Mouse (Mus musculus): ENCODE data around the gene Nav2. TPM values are rescaled to one million over a fixed set of nuclear protein-coding genes. Genes with fewer than 3 reads are reported as not detected.
A peak's percentile ranks its signal among the peaks of the same experiment; 100 is the strongest.

The Nav2 gene
- polyA plus RNA-seq, 1 experiment from 2014 or later: 4.1 TPM

DNA sequence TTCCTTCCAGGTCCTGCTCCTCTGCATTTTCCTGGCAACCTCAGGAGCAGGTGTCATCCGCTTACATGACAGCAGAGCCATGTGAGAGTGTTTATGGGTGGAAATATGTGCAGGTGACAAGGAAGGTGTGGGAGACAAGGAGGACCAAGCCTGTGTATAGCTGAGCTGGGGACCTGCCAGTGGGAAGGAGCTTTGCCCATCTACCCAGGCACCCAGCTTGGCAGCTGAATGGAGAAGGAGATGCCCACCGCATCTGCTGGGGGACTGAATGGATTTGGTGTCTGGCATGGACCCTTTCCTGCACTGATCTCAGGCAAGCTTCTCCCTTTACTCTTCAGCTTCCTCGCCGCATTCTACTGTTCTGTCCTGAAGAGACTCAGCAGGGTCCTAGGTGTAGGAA lies 13.0 kb upstream of the Nav2 start:
- Histone ChIP-seq H3K36me3 (ENCODE audit: control insufficient read depth, insufficient read depth) (no peaks in the 10 kb centered on the region), H3K4me3 (ENCODE audit: low read depth, low read length) (no peak overlapping the region), H3K9me3 (replicated peaks; ENCODE audit: control insufficient read depth, low read length) (no peaks in the 10 kb centered on the region), H3K9ac (ENCODE audit: low read depth, low read length) (no peak overlapping the region), H3K27me3 (ENCODE audit: control insufficient read depth, insufficient read depth, low read depth, low read length) (peaks cover 6% of the 10 kb centered on the region), H3K4me1 (ENCODE audit: control insufficient read depth, low read depth, low read length) (no peaks in the 10 kb centered on the region), H3K27ac (ENCODE audit: low read length) (no peak overlapping the region), H3K4me2 (ENCODE audit: low read depth, low read length) (no peak overlapping the region)
- WGBS (ENCODE audit: insufficient replicate concordance): 69% methylated on average over 4 of the region's 4 CpGs
- ATAC-seq (ENCODE audit: low read depth): no peak

DNA sequence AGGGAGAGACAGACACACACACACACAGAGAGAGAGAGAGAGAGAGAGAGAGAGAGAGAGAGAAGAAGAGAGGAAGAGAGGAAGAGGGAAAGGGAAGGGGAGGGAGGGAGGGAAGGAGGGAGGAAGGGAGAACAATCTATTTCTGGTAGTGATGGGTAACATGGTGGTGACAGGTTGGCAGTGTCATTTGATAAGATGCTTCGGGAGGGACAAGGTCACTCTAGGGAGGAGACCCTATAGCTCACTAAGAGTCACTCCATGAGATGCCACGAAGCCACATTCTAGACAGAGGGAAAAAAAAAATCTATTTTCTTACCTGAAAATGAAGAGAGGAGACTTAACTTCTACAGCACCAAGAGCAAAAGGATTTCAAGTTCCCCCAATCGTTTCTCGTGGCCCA lies 12.5 kb upstream of the Nav2 start:
- no peak overlapping the region for H3K9ac ChIP-seq (ENCODE audit: low read depth, low read length)
- H3K4me2 ChIP-seq (ENCODE audit: low read depth, low read length): no peak overlapping the region
- no peaks in the 10 kb centered on the region for H3K4me1 ChIP-seq (ENCODE audit: control insufficient read depth, low read depth, low read length)
- H3K4me3 ChIP-seq (ENCODE audit: low read depth, low read length): no peak overlapping the region
- no peaks in the 10 kb centered on the region for H3K36me3 ChIP-seq (ENCODE audit: control insufficient read depth, insufficient read depth)
- H3K9me3 ChIP-seq (replicated peaks; ENCODE audit: control insufficient read depth, low read length): no peaks in the 10 kb centered on the region
- peaks cover 6% of the 10 kb centered on the region for H3K27me3 ChIP-seq (ENCODE audit: control insufficient read depth, insufficient read depth, low read depth, low read length)
- H3K27ac ChIP-seq (ENCODE audit: low read length): no peak overlapping the region
- no peak for ATAC-seq (ENCODE audit: low read depth)
- WGBS (ENCODE audit: insufficient replicate concordance): 58% methylated on average over 4 of the region's 4 CpGs

DNA sequence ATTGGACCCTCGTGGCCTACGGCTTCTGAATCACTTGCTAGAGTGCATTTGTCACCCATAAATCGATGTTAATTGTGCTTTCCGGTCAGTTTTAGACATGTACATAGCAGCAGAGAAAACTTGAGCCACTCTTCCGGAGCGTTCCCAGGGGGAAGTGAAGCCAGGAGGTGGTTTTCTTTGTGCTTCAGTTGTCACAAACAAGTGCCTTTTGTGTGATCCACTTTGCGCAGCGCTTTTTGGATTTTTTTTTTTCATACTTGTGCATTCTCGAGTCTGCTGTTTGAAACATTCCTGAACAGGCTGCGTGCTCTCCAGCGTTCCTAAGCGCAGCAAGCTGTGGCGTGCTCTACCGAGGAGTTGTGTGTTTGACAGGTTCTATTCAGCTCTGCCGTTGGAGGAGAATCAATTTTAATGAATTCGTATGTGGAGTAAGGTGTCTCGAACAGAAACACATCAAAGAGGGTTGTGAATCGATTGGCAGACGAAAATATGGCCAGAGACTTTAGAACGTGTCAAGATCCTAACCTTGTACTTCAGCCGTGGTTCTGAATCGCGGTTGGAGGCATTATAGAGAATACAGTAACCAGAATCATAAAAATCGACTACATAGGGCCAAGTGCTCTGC lies 10.9 kb upstream of the Nav2 start:
- 51% methylated on average over 24 of the region's 24 CpGs for WGBS (ENCODE audit: insufficient replicate concordance)
- Histone ChIP-seq H3K4me2 (ENCODE audit: low read depth, low read length) (no peak overlapping the region), H3K4me3 (ENCODE audit: low read depth, low read length) (no peak overlapping the region), H3K27me3 (ENCODE audit: control insufficient read depth, insufficient read depth, low read depth, low read length) (peaks cover 6% of the 10 kb centered on the region), H3K27ac (ENCODE audit: low read length) (no peak overlapping the region), H3K36me3 (ENCODE audit: control insufficient read depth, insufficient read depth) (no peaks in the 10 kb centered on the region), H3K9ac (ENCODE audit: low read depth, low read length) (no peak overlapping the region), H3K9me3 (replicated peaks; ENCODE audit: control insufficient read depth, low read length) (no peaks in the 10 kb centered on the region), H3K4me1 (ENCODE audit: control insufficient read depth, low read depth, low read length) (no peaks in the 10 kb centered on the region)
- ATAC-seq (ENCODE audit: low read depth): no peak

DNA sequence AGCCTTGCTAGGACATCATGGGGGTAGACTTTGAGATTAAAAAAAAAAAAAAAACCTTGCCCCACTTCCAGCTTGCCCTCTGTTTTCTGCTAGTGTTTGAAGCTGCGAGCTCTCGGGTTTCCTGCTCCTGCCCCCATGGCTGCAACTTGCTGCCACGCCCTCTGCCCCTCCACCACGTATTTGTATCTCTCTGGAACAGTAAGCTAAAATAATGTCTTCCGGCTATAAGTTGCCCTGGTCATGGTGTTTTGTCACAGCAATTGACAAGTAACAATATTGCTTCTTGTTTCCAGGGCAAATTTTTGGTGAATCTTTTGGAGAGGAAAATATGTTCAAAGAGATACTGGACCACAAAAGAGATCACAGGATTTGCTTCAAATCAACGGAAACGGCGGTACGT lies 10.1 kb upstream of the Nav2 start:
- H3K9me3 ChIP-seq (replicated peaks; ENCODE audit: control insufficient read depth, low read length): no peaks in the 10 kb centered on the region
- H3K4me3 ChIP-seq (ENCODE audit: low read depth, low read length): no peak overlapping the region
- no peak overlapping the region for H3K4me2 ChIP-seq (ENCODE audit: low read depth, low read length)
- 17% methylated on average over 9 of the region's 9 CpGs for WGBS (ENCODE audit: insufficient replicate concordance)
- peaks cover 6% of the 10 kb centered on the region for H3K27me3 ChIP-seq (ENCODE audit: control insufficient read depth, insufficient read depth, low read depth, low read length)
- no peak overlapping the region for H3K27ac ChIP-seq (ENCODE audit: low read length)
- H3K4me1 ChIP-seq (ENCODE audit: control insufficient read depth, low read depth, low read length): no peaks in the 10 kb centered on the region
- H3K9ac ChIP-seq (ENCODE audit: low read depth, low read length): no peak overlapping the region
- no peaks in the 10 kb centered on the region for H3K36me3 ChIP-seq (ENCODE audit: control insufficient read depth, insufficient read depth)
- ATAC-seq (ENCODE audit: low read depth): no peak

DNA sequence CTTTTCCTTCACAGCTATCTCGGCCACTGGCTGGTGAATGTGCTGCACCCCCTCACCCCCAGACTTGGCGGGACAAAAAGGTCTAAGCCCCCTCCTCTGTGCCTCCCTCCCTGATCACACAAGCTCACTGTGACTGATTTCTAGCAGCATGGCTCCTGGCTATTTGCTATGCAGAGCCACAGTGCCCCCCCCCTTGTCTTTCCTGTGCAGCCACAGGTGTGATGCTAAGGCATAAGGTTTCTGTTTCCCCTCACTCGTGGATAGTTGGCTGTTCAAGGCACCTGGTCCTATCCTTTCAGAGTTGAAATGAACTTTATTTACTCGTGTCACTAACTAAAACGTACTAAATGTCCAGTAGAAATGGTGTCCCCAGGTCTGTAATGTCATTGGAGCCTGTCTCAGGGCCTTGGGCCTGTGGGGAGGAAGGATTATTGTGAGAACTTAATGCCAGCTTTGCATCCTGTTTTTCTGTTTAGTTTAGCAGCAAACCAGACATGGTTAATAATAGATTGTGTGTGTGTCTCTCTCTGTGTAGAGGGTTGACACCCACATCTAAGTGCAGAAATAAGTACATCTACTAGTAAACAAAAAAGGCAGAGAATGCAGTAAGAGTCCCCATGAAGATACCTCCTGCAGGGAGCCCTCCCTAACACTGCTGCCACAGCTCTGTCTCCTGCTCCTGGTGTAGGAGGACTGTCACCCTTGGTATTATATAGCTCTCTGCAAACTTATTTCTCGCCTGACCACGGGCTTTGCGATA lies 7.9 kb upstream of the Nav2 start:
- H3K9ac ChIP-seq (ENCODE audit: low read depth, low read length): no peak overlapping the region
- peaks cover 6% of the 10 kb centered on the region for H3K27me3 ChIP-seq (ENCODE audit: control insufficient read depth, insufficient read depth, low read depth, low read length)
- ATAC-seq (ENCODE audit: low read depth): no peak
- no peaks in the 10 kb centered on the region for H3K36me3 ChIP-seq (ENCODE audit: control insufficient read depth, insufficient read depth)
- WGBS (ENCODE audit: insufficient replicate concordance): 37% methylated on average over 8 of the region's 8 CpGs
- H3K27ac ChIP-seq (ENCODE audit: low read length): no peak overlapping the region
- H3K9me3 ChIP-seq (replicated peaks; ENCODE audit: control insufficient read depth, low read length): no peaks in the 10 kb centered on the region
- H3K4me2 ChIP-seq (ENCODE audit: low read depth, low read length): no peak overlapping the region
- H3K4me1 ChIP-seq (ENCODE audit: control insufficient read depth, low read depth, low read length): no peaks in the 10 kb centered on the region
- no peak overlapping the region for H3K4me3 ChIP-seq (ENCODE audit: low read depth, low read length)

DNA sequence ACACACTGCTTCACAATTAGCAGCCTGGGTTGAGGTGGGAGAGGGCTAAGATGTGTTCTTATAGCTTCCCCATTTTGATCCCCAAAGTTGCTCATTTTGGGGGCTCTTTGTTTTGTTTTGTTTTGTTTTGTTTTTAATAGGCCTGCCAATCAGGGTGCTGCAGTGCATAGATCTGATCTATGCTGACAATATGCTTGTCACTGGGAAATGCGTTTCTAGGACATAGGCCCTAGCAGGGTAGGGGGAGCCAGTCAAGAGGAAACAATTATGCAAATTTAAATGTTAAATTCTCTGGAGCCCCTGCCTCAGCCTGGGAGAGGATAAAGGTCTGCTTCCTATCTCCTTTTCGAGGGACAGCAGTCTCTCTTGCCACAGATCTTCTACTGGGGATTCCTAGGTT lies 6.1 kb upstream of the Nav2 start:
- Histone ChIP-seq H3K36me3 (ENCODE audit: control insufficient read depth, insufficient read depth) (no peaks in the 10 kb centered on the region), H3K4me2 (ENCODE audit: low read depth, low read length) (no peak overlapping the region), H3K27ac (ENCODE audit: low read length) (no peak overlapping the region), H3K9me3 (replicated peaks; ENCODE audit: control insufficient read depth, low read length) (no peaks in the 10 kb centered on the region), H3K4me3 (ENCODE audit: low read depth, low read length) (no peak overlapping the region), H3K4me1 (ENCODE audit: control insufficient read depth, low read depth, low read length) (no peaks in the 10 kb centered on the region), H3K9ac (ENCODE audit: low read depth, low read length) (no peak overlapping the region), H3K27me3 (ENCODE audit: control insufficient read depth, insufficient read depth, low read depth, low read length) (peaks cover 6% of the 10 kb centered on the region)
- WGBS (ENCODE audit: insufficient replicate concordance): 19% methylated on average over 2 of the region's 2 CpGs
- no peak for ATAC-seq (ENCODE audit: low read depth)

DNA sequence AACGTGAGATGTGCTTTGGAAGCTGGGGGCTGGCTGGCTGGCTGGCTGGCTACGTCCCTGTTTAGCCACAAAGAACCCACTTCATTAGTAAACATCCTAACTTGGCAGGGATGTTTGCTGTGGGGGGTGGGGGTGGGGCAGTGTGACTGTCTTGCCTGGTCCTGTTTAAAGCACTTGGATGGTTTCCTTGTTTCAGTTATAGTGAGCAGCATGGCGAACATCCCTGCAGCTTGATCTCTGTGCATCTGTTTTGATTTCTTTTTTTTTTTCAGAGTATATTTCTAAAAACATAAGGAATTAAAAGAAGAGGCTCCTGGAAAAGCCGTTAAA lies 791 bp downstream of the Nav2 start:
- 26% methylated on average over 4 of the region's 4 CpGs for WGBS (ENCODE audit: insufficient replicate concordance)
- ATAC-seq (ENCODE audit: low read depth): no peak
- H3K27me3 ChIP-seq (ENCODE audit: control insufficient read depth, insufficient read depth, low read depth, low read length): no peaks in the 10 kb centered on the region
- no peak overlapping the region for H3K9ac ChIP-seq (ENCODE audit: low read depth, low read length)
- no peaks in the 10 kb centered on the region for H3K9me3 ChIP-seq (replicated peaks; ENCODE audit: control insufficient read depth, low read length)
- H3K4me2 ChIP-seq (ENCODE audit: low read depth, low read length): no peak overlapping the region
- peak overlapping the region; percentile 69 for H3K27ac ChIP-seq (ENCODE audit: low read length)
- H3K36me3 ChIP-seq (ENCODE audit: control insufficient read depth, insufficient read depth): no peaks in the 10 kb centered on the region
- H3K4me3 ChIP-seq (ENCODE audit: low read depth, low read length): no peak overlapping the region
- no peaks in the 10 kb centered on the region for H3K4me1 ChIP-seq (ENCODE audit: control insufficient read depth, low read depth, low read length)

DNA sequence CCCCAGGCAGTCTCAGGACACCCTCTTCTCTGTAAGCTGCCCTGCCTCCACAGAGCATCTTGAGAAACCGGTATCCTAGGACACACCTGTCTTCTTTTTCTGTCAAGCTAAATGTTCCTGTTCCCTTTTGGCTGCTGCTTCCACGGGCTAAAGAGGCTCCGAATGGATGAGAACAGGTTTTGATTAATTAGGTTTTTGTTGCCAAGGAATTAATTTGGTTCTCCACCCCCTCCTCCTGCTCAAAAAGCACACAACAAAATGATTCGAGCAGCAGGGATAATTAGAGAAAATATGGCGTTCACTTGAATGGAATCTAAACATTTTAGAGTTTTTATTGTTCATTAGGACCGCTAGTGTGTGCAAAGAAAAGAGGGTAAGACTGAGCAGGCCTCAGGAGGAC lies 1.8 kb downstream of the Nav2 start:
- 61% methylated on average over 6 of the region's 6 CpGs for WGBS (ENCODE audit: insufficient replicate concordance)
- H3K9me3 ChIP-seq (replicated peaks; ENCODE audit: control insufficient read depth, low read length): no peaks in the 10 kb centered on the region
- ATAC-seq (ENCODE audit: low read depth): no peak
- no peaks in the 10 kb centered on the region for H3K36me3 ChIP-seq (ENCODE audit: control insufficient read depth, insufficient read depth)
- H3K27ac ChIP-seq (ENCODE audit: low read length): no peak overlapping the region
- H3K9ac ChIP-seq (ENCODE audit: low read depth, low read length): no peak overlapping the region
- no peak overlapping the region for H3K4me3 ChIP-seq (ENCODE audit: low read depth, low read length)
- no peak overlapping the region for H3K4me2 ChIP-seq (ENCODE audit: low read depth, low read length)
- no peaks in the 10 kb centered on the region for H3K4me1 ChIP-seq (ENCODE audit: control insufficient read depth, low read depth, low read length)
- no peaks in the 10 kb centered on the region for H3K27me3 ChIP-seq (ENCODE audit: control insufficient read depth, insufficient read depth, low read depth, low read length)

DNA sequence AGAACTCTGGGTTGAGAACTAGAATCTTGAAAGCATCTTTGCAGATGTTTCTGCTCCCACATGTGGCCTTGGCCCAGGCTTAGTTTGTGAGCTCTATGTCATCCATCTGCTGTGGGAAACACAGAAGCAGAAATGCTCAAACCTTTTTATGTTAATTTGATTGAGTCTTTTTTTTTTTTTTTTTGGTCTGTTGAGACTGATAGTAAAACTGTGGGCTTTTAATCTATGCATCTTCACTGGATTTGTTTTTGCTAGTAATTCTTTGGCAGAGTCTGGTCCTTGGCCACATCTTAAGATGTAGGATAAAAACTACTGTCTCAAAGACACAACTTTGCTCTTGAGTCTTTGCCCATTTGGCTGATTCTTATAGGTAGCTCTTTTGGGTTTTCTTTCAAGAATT lies 2.6 kb downstream of the Nav2 start:
- H3K27ac ChIP-seq (ENCODE audit: low read length): no peak overlapping the region
- H3K4me3 ChIP-seq (ENCODE audit: low read depth, low read length): no peak overlapping the region
- no peaks in the 10 kb centered on the region for H3K9me3 ChIP-seq (replicated peaks; ENCODE audit: control insufficient read depth, low read length)
- ATAC-seq (ENCODE audit: low read depth): no peak
- H3K36me3 ChIP-seq (ENCODE audit: control insufficient read depth, insufficient read depth): no peaks in the 10 kb centered on the region
- H3K4me2 ChIP-seq (ENCODE audit: low read depth, low read length): no peak overlapping the region
- H3K4me1 ChIP-seq (ENCODE audit: control insufficient read depth, low read depth, low read length): no peaks in the 10 kb centered on the region
- H3K9ac ChIP-seq (ENCODE audit: low read depth, low read length): no peak overlapping the region
- H3K27me3 ChIP-seq (ENCODE audit: control insufficient read depth, insufficient read depth, low read depth, low read length): no peaks in the 10 kb centered on the region

Data from liver, embryonic 16.5 days (tissue).